Mouse (Mus musculus) ES-E14 (cell line): Measurements from ENCODE around the gene Sorcs3.

Source experiments
- CHD2 ChIP-seq: IDR thresholded peaks from 2 replicates; pipeline ENCODE4 v1.6.1; 2014; ENCODE audit warnings: mild to moderate bottlenecking, low read depth, low read length, inconsistent platforms
- HCFC1 ChIP-seq: IDR thresholded peaks from 2 replicates; pipeline ENCODE4 v1.6.1; 2012; ENCODE audit warnings: low read length, inconsistent platforms, borderline replicate concordance; ENCODE audit not compliant: insufficient read depth
- ZC3H11A ChIP-seq: IDR thresholded peaks from 2 replicates; pipeline ENCODE4 v1.6.1; 2012; ENCODE audit warnings: low read depth, mild to moderate bottlenecking, inconsistent platforms, low read length, borderline replicate concordance
- ZNF384 ChIP-seq: IDR thresholded peaks from 2 replicates; pipeline ENCODE4 v1.6.1; 2012; ENCODE audit warnings: low read depth, low read length, inconsistent platforms

DNA sequence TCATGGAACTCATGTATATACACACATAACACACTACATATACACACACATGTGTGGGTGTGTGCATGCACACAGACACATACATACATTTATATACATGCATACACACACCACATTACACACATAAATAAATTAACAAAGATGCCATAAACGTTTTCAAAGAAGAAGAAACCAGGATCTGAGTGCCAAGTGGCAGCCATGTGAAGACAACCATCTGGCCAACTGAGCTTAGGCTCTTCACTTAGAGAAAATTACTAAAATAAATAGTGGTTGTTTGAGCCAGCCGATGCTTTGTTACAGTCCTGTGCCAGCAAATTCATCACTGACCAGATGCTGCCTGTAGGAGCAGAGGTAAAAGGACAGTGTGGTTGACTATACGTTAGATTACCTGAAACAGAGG is 605.7 kb downstream of the Sorcs3 start:
- TF ChIP-seq CHD2 (no peak), ZC3H11A (no peak), ZNF384 (no peak), HCFC1 (no peak)
